ENCODE assay signal across 8 mouse cellular contexts in the genomic region with DNA sequence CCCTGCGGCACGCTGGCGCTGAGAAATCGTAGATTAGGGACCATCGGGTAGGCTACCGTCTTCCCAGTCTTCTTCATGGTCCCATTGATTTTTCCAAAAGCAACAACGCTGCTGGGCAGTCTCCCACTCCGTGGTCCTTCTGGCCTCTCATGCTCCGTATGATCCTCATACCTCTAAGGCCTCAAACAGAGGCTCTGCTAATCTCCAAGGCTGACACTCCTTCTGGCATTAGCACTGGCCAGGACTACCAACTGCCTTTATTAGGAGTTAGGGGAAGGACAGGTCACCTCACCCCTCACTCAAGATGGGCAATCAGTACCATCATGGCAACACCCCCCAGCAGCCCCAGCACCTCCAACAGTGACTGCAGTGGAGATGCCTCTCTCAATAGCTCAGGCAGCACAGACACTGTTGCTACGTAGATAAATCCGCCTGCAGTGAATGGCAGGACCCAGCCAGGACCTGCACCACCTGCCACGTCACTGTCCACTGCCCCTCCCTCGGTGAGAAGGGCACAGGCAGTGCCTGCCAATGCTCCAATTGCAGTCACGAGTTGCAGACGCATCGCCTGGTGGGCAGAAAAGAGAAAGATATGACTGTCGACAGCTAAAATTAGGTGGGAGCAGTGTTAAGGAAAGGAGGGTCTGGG. TPM values are rescaled to one million over a fixed set of nuclear protein-coding genes. Genes with fewer than 3 reads are reported as not detected.
DNase-seq lines count a peak whose midpoint lies in the region; ATAC-seq and TF ChIP-seq lines count a peak whose summit lies in the region.

No protein-coding gene starts in this region.

- H3K36me3 ChIP-seq in forebrain, embryonic 15.5 days = peaks cover 21% of the 10 kb centered on the region
- peaks cover 31% of the 10 kb centered on the region for H3K36me3 ChIP-seq in limb, embryonic 14.5 days (ENCODE audit: control insufficient read depth, insufficient read depth, low read length)

- DNase-seq in heart, adult 18-20 months = peak; percentile 48 to 60
- no peak for DNase-seq in heart, postnatal 36 days
- DNase-seq in adrenal gland, postnatal 14 days = peak; percentile 16
- DNase-seq in limb, embryonic 14.5 days (ENCODE audit: low spot score) = no peak
- DNase-seq in yolk sac, embryonic 10.5 days (ENCODE audit: low spot score) = no peak
- DNase-seq in right cerebral cortex, postnatal 36 days (ENCODE audit: low spot score in 2 of 2) = no peak
- no peak for DNase-seq in layer of hippocampus, adult 11-12 months (ENCODE audit: low spot score)

- H3K4me3 ChIP-seq in forebrain, embryonic 15.5 days = peak overlapping the region; percentile 81
- H3K4me3 ChIP-seq in limb, embryonic 14.5 days (replicated peaks; ENCODE audit: low read length) = peak overlapping the region; percentile 1; the same call in 1 of the 2 replicates

- H3K4me1 ChIP-seq in forebrain, embryonic 15.5 days = peaks cover 78% of the 10 kb centered on the region
- H3K4me1 ChIP-seq in limb, embryonic 14.5 days (ENCODE audit: control insufficient read depth, insufficient read depth, low read length) = peaks cover 47% of the 10 kb centered on the region

- H3K27ac ChIP-seq in forebrain, embryonic 15.5 days (replicated peaks) = peak overlapping the region; percentile 98
- H3K27ac ChIP-seq in limb, embryonic 14.5 days (replicated peaks; ENCODE audit: low read depth, low read length) = peak overlapping the region; percentile 28

- H3K9me3 ChIP-seq in forebrain, embryonic 15.5 days = no peaks in the 10 kb centered on the region
- no peaks in the 10 kb centered on the region for H3K9me3 ChIP-seq in limb, embryonic 14.5 days (ENCODE audit: control insufficient read depth, low read length)

- no peak for TF ChIP-seq POLR2A in limb, embryonic 14.5 days (IDR thresholded peaks at IDR 0.05; ENCODE audit: borderline replicate concordance, extremely low read depth, insufficient read depth, insufficient read length)

- intact Hi-C loops in heart, postnatal 36 days (cut with DNase I) = no loop called here

- ATAC-seq in forebrain, embryonic 15.5 days (replicated peaks) = no peak
- ATAC-seq in limb, embryonic 14.5 days (ENCODE audit: low FRiP score, low read depth) = no peak

- H3K9ac ChIP-seq in forebrain, embryonic 15.5 days (replicated peaks) = peak overlapping the region; percentile 74; the same call in 1 of the 2 replicates
- H3K9ac ChIP-seq in limb, embryonic 14.5 days (ENCODE audit: low read depth, low read length, severe bottlenecking) = no peak overlapping the region

- peak overlapping the region; percentile 90 for H3K4me2 ChIP-seq in forebrain, embryonic 15.5 days (replicated peaks)
- peak overlapping the region; percentile 93; the same call in 1 of the 2 replicates for H3K4me2 ChIP-seq in limb, embryonic 14.5 days (replicated peaks; ENCODE audit: low read depth, low read length, severe bottlenecking)

- WGBS in forebrain, embryonic 15.5 days = 43% methylated on average over 17 of the region's 17 CpGs
- 76% methylated on average over 17 of the region's 17 CpGs for WGBS in limb, embryonic 14.5 days

- H3K27me3 ChIP-seq in forebrain, embryonic 15.5 days = no peaks in the 10 kb centered on the region
- no peaks in the 10 kb centered on the region for H3K27me3 ChIP-seq in limb, embryonic 14.5 days (ENCODE audit: control insufficient read depth, insufficient read depth, low read length)

RNA-seq across cellular contexts. Expression of a gene that starts 0.8 kb away (rescaled TPM):
- 100 to 1,000 TPM; 131 to 137 TPM for total RNA-seq in heart, adult 18-20 months (2021)
- total RNA-seq in heart, postnatal 36 days (2021) = 100 to 1,000 TPM; 107 to 121 TPM
- total RNA-seq in adrenal gland, postnatal 14 days (2021) = 207 and 212 TPM in 2 replicates
- polyA plus RNA-seq in forebrain, embryonic 15.5 days (2015; fragmentation: Nextera tagmentation; extraction: Ambion mirVana) = 64.4 and 74.3 TPM in 2 replicates
- polyA plus RNA-seq in limb, embryonic 14.5 days (2012; rRNA removed) = 104 and 109 TPM in 2 replicates
- 46.4 and 48.1 TPM in 2 replicates for polyA plus RNA-seq in limb, embryonic 14.5 days (2014; fragmentation: Nextera tagmentation; extraction: Ambion mirVana)

RNA-seq across cellular contexts. Expression of a gene that starts 2.9 kb away (rescaled TPM):
- total RNA-seq in heart, adult 18-20 months (2021) = 10 to 100 TPM; 66.3 to 67.0 TPM
- 10 to 100 TPM; 56.9 to 60.7 TPM for total RNA-seq in heart, postnatal 36 days (2021)
- 127 and 161 TPM in 2 replicates for total RNA-seq in adrenal gland, postnatal 14 days (2021)
- 148 and 156 TPM in 2 replicates for polyA plus RNA-seq in forebrain, embryonic 15.5 days (2015; fragmentation: Nextera tagmentation; extraction: Ambion mirVana)
- polyA plus RNA-seq in limb, embryonic 14.5 days (2012; rRNA removed) = 197 and 283 TPM in 2 replicates
- polyA plus RNA-seq in limb, embryonic 14.5 days (2014; fragmentation: Nextera tagmentation; extraction: Ambion mirVana) = 132 and 133 TPM in 2 replicates

RNA-seq across cellular contexts. Expression of a gene that starts 3.0 kb away (rescaled TPM):
- 10 to 100 TPM; 42.3 to 45.4 TPM for total RNA-seq in heart, adult 18-20 months (2021)
- 10 to 100 TPM; 39.8 to 41.8 TPM for total RNA-seq in heart, postnatal 36 days (2021)
- total RNA-seq in adrenal gland, postnatal 14 days (2021) = 54.5 and 66.6 TPM in 2 replicates
- polyA plus RNA-seq in forebrain, embryonic 15.5 days (2015; fragmentation: Nextera tagmentation; extraction: Ambion mirVana) = 58.2 and 64.5 TPM in 2 replicates
- polyA plus RNA-seq in limb, embryonic 14.5 days (2012; rRNA removed) = 83.2 and 98.9 TPM in 2 replicates
- 29.2 and 33.6 TPM in 2 replicates for polyA plus RNA-seq in limb, embryonic 14.5 days (2014; fragmentation: Nextera tagmentation; extraction: Ambion mirVana)

RNA-seq across cellular contexts. Expression of a gene that starts 4.1 kb away (rescaled TPM):
- 10 to 100 TPM; 13.2 to 16.9 TPM for total RNA-seq in heart, adult 18-20 months (2021)
- 10 to 100 TPM; 14.0 to 15.1 TPM for total RNA-seq in heart, postnatal 36 days (2021)
- total RNA-seq in adrenal gland, postnatal 14 days (2021) = 36.6 and 42.5 TPM in 2 replicates
- 21.9 and 22.9 TPM in 2 replicates for polyA plus RNA-seq in forebrain, embryonic 15.5 days (2015; fragmentation: Nextera tagmentation; extraction: Ambion mirVana)
- polyA plus RNA-seq in limb, embryonic 14.5 days (2012; rRNA removed) = 54.0 and 81.7 TPM in 2 replicates
- polyA plus RNA-seq in limb, embryonic 14.5 days (2014; fragmentation: Nextera tagmentation; extraction: Ambion mirVana) = 7.0 and 8.4 TPM in 2 replicates

RNA-seq across cellular contexts. Expression of a gene that starts 10.6 kb away (rescaled TPM):
- total RNA-seq in heart, adult 18-20 months (2021) = 1 to 10 TPM in 1 of 2 experiments, under 1 TPM in 1; 0.55 to 1.7 TPM
- 1 to 10 TPM in 1 of 2 experiments, under 1 TPM in 1; 0.98 to 1.9 TPM for total RNA-seq in heart, postnatal 36 days (2021)
- 1.1 and 2.6 TPM in 2 replicates for total RNA-seq in adrenal gland, postnatal 14 days (2021)
- polyA plus RNA-seq in forebrain, embryonic 15.5 days (2015; fragmentation: Nextera tagmentation; extraction: Ambion mirVana) = 2.0 and 2.1 TPM in 2 replicates
- polyA plus RNA-seq in limb, embryonic 14.5 days (2012; rRNA removed) = 201 and 242 TPM in 2 replicates
- polyA plus RNA-seq in limb, embryonic 14.5 days (2014; fragmentation: Nextera tagmentation; extraction: Ambion mirVana) = 71.6 and 72.1 TPM in 2 replicates

Comparison
In these comparisons a context has a peak if more than half of its experiments do, and no peak if none do; other contexts are left out.
1. DNase-seq: peak in heart, adult 18-20 months (2 of 2) and adrenal gland, postnatal 14 days (single experiment); none in heart, postnatal 36 days (0 of 2), limb, embryonic 14.5 days (single experiment), yolk sac, embryonic 10.5 days (single experiment), right cerebral cortex, postnatal 36 days (0 of 2) and layer of hippocampus, adult 11-12 months (single experiment).